In genomic region chr9:106475663-106476001, GRCm38 (mm10) we compare ENCODE assay signal across 8 mouse cellular contexts. TPM values are rescaled to one million over a fixed set of nuclear protein-coding genes. Genes with fewer than 3 reads are reported as not detected.
DNase-seq lines count a peak whose midpoint lies in the region; ATAC-seq and TF ChIP-seq lines count a peak whose summit lies in the region.

TSS of gene Rrp9 (plus strand) at chr9:106475963.

- TF ChIP-seq EP300 in lung, postnatal 0 days (IDR thresholded peaks at IDR 0.05): no peak

- H3K9ac ChIP-seq in lung, postnatal 0 days (replicated peaks; ENCODE audit: low read depth): 0 out of 2 replicates have a peak within 1 kb of the TSS, but pooled peaks have one; percentile 19

- peak within 1 kb of the TSS; percentile 40 for H3K4me2 ChIP-seq in lung, postnatal 0 days (replicated peaks; ENCODE audit: low read depth, low read length)

- TF ChIP-seq CTCF in lung, postnatal 0 days (IDR thresholded peaks at IDR 0.05): no peak

- WGBS in heart, embryonic 10.5 days: 87% methylated on average over 10 of the region's 10 CpGs
- 77% methylated on average over 10 of the region's 10 CpGs for WGBS in lung, postnatal 0 days

- peaks cover 61% of the 10 kb centered on the region for H3K4me1 ChIP-seq in heart, embryonic 10.5 days
- H3K4me1 ChIP-seq in lung, postnatal 0 days (ENCODE audit: insufficient read depth, low read depth, low read length): peaks cover 28% of the 10 kb centered on the region

- H3K27me3 ChIP-seq in heart, embryonic 10.5 days (ENCODE audit: insufficient read depth, poor library complexity, severe bottlenecking): peaks cover 11% of the 10 kb centered on the region; the same call in 1 of the 2 replicates
- H3K27me3 ChIP-seq in lung, postnatal 0 days (replicated peaks; ENCODE audit: insufficient read depth, low read length): no peaks in the 10 kb centered on the region

- no peak for ATAC-seq in lung, postnatal 0 days

- peak within 1 kb of the TSS; percentile 53 for H3K27ac ChIP-seq in heart, embryonic 10.5 days
- peak within 1 kb of the TSS; percentile 85 for H3K27ac ChIP-seq in lung, postnatal 0 days (ENCODE audit: low read length)

- H3K9me3 ChIP-seq in heart, embryonic 10.5 days: no peaks in the 10 kb centered on the region
- H3K9me3 ChIP-seq in lung, postnatal 0 days (ENCODE audit: low read length): no peaks in the 10 kb centered on the region

- peaks cover 15% of the 10 kb centered on the region for H3K36me3 ChIP-seq in heart, embryonic 10.5 days
- H3K36me3 ChIP-seq in lung, postnatal 0 days (ENCODE audit: insufficient read depth, low read length): no peaks in the 10 kb centered on the region

- peak; percentile 46 for DNase-seq in cerebellum, adult 11-12 months
- DNase-seq in cerebellum, postnatal 4 days (ENCODE audit: low spot score in 2 of 2): no peak
- no peak for DNase-seq in urinary bladder, adult 2 months (ENCODE audit: low spot score)
- no peak for DNase-seq in urinary bladder, adult 18-20 months (ENCODE audit: low spot score in 2 of 2)
- no peak for DNase-seq in heart, embryonic 10.5 days (ENCODE audit: low spot score)
- DNase-seq in layer of hippocampus, adult 18-20 months (ENCODE audit: low spot score in 2 of 2): no peak
- DNase-seq in lung, postnatal 0 days (ENCODE audit: low spot score): no peak
- DNase-seq in ovary, postnatal 36 days (ENCODE audit: low spot score): no peak

- H3K4me3 ChIP-seq in heart, embryonic 10.5 days: peak within 1 kb of the TSS; percentile 83
- H3K4me3 ChIP-seq in lung, postnatal 0 days (ENCODE audit: low read depth, low read length): peak within 1 kb of the TSS; percentile 30

RNA-seq across cellular contexts. Expression of gene Rrp9, which starts in this region (rescaled TPM):
- 30.6 and 31.0 TPM in 2 replicates for polyA plus RNA-seq in urinary bladder, adult 2 months (2012; rRNA removed)
- 51.3 and 74.6 TPM in 2 replicates for polyA plus RNA-seq in heart, embryonic 10.5 days (2016; fragmentation: Nextera tagmentation; extraction: Ambion mirVana)
- 10 to 100 TPM; 28.5 to 29.2 TPM for total RNA-seq in layer of hippocampus, adult 18-20 months (2021)
- 19.4 and 21.7 TPM in 2 replicates for polyA plus RNA-seq in lung, postnatal 0 days (2015; fragmentation: Nextera tagmentation; extraction: Ambion mirVana)
